Mouse (Mus musculus) CD4-positive helper T cell, adult 2 months (primary cell): ENCODE results near the gene Tmprss6.
A peak's percentile ranks its signal among the peaks of the same experiment; 100 is the strongest.

Source experiments
- DNase-seq: peaks from one replicate; pipeline ENCODE4 v3.0.0-alpha.2; 2012; ENCODE audit warnings: low read depth, missing footprints, low spot score

The Tmprss6 gene

DNA sequence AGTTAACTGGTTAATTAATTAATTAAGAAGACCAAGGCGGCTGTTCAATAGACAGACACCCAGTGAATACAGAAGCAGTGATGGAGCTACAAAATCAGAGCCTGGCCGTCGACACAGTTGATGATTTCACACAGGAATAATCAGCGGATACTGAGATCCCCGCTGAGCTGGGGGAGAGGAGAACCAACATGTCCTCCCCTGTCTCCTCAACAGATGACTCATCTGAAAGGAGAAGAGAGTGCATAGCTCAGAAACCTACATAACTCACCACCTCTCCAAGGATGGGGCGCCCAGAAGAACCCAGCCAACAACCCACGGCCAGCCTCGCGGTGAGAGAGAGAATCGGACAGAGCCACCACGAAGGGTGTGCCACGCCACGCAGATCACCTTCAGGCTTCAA lies 48.0 kb downstream of the Tmprss6 start:
- DNase-seq: no peak

DNA sequence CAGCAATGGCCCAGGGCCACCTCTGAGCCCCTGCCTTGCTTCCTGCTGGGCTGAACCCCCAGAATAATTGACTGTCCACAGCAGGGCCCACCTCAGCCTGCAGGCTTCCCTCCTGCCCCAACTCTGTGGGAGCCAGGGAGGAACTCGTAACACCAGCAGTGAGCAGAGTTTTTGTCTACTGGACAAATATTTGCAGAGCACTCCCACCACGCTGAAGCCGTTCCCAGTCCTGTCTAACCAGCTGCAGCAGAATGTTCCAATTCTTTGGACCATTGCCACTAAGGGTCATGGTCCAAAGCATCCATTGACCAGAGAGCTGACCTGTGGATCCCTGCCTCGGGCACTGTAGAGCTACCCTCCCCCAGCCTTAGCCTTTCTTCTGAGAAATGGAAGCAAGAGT lies 51.5 kb downstream of the Tmprss6 start:
- no peak for DNase-seq

GRCm38 (mm10) chr15:78414157-78414556 lies 54.3 kb downstream of the Tmprss6 start:
- no peak for DNase-seq

GRCm38 (mm10) chr15:78413719-78414117 lies 54.7 kb downstream of the Tmprss6 start:
- DNase-seq: no peak

GRCm38 (mm10) chr15:78413083-78413718 lies 55.2 kb downstream of the Tmprss6 start:
- no peak for DNase-seq

DNA sequence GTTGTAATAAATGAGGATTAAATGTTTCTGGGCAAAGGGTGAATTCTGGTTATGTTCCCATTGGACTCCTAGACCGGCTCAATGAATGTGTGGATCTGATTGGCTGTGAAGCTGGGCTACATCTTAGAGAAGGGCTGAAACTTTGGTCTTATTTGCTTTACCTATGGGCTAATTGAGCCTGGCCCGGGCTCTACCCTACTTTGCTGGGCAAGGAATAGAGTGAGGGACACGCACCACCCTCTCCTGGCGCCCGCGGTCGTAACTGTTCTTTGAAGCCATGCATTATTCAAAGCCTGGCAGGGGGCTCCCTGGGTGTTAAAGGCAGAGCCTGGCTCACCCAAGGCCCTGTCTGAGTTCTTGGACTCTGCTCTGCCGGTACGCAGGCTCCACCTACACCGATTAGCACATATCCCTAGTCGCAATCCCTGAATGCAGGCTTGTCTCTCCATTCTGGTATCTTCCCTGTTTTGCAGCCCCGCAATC lies 58.8 kb downstream of the Tmprss6 start:
- DNase-seq: no peak

- DNase-seq: peak; percentile 91
These were observed 62.0 kb downstream of the Tmprss6 start, which contains the start of gene Mpst for GRCm38 (mm10) chr15:78406293-78406934. Mpst (plus strand) TSS chr15:78406416.

DNA sequence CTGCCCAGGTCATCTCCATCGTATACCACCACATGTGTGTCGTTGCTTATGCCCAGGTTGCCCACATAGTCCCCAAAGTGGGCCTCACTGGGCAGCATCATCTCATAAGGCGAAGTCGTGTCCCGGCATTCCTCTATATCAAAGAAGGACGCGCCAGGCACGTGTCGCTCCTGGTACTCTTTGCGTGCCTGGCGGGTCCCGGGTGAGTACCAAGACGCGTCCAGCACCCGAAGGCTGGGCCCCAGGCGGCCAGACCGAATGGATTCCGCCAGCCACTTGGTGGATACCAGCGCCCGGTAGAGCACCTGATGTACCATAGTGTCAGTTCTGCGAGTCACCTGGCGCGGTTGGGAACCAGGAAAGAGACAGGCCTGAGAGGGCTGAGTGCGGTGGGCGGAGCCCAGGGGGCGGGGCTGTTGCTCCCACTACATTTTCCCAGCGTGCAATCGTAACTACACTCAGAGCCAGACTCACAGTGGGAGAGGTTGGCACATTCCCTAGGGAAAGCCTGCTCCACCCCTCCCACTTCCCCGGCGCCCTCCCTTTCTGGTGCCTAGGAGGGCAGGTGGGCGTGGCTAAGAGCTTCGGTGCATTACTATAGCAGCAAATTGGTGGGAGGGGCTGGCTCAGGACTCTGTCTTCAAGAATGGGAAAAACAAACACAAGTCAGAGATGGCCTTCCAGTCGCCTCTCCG lies 62.8 kb downstream of the Tmprss6 start, which contains the start of gene Tst:
Tst (minus strand) TSS at position 391 of the 695 bp plus-strand sequence.
- DNase-seq: peak; percentile 77

- no peak for DNase-seq
These were observed 63.3 kb downstream of the Tmprss6 start for GRCm38 (mm10) chr15:78405098-78405497.

GRCm38 (mm10) chr15:78403896-78404295 lies 64.5 kb downstream of the Tmprss6 start:
- DNase-seq: no peak

DNA sequence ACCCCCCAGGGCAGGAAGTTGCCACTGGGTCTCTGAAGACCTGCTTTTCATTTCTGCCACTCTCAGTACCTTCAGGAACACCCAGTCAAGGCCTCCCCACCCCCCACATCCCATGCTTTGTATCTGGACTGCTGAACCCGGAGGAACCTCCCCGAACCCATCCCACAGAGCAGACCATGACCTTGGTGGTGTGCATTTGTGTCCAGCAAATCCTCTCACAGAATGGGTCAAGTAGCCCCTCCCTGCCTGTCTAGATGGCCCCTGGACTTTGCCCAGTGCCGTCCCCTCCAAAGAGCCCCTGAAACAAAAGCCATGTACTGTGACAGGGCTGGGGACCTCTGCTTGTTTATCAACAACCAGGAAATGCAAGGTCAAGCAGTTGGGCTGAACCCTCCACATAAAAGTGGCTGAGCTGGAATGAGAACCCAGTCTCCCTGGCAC lies 65.1 kb downstream of the Tmprss6 start:
- no peak for DNase-seq

DNA sequence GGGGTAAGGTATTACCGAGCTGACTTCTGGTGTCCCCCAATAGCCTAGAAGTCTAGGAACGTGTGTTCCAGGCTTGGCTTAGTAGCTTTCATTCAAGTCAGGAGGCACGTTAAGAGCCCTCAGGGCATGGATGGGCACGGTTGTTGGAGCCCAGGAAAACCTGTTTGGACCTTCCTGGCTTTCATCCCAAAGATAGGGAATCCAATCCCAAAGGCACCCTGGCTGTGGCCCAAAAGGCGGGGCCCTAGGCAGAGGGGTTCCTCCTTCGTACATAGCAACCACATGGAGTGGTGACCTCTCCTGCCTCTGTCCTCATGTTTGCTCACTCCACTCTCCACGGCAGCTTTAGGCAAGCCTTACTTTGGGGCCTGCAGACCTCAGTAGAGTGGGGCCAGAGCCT lies 66.0 kb downstream of the Tmprss6 start:
- DNase-seq: no peak

GRCm38 (mm10) chr15:78401921-78402320 lies 66.5 kb downstream of the Tmprss6 start:
- DNase-seq: no peak

DNA sequence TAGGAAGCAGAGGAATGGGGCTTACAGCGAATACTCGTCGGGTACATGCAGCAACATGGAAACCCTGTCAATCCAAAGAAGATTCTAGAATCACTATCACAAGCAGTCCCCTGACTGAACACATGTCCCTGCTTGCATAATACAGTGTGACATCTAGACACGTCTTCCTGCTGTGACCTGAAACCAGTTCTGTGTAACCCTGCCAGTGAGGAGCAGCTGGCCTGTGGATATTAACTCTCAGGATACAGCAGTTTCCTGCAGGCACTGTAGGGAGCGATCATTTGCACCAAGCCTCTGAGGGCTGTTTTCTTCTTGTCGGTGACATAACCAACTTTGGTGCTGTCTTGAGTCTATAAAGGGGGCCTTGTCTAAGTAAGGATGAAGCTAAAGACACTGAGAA lies 67.1 kb downstream of the Tmprss6 start:
- no peak for DNase-seq

DNA sequence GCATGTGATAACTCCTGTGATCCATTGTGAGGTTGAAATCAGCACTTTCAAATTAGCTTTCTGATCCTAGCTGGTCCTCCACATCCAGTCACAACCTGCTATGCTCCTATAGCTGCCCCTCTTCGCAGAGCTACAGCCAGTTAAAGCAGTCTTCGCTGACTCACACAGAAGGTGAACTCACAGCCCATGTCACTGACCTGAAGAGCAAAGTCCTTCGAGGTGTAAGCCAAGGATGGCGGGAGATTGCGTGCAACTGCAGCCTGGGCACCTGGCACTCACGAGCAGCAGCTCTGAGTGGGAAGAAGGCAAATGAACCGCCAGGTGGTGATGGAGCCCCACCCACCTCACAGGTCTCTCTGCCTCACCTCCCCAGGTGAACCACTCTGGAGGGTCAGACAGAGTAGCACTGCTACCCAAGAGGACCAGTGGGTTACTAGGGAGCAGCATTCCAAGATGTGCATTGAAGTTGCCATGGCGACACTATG lies 72.9 kb downstream of the Tmprss6 start, which contains the start of gene Tex33:
Tex33 (minus strand) TSS at position 435 of the 485 bp plus-strand sequence.
- no peak for DNase-seq

DNA sequence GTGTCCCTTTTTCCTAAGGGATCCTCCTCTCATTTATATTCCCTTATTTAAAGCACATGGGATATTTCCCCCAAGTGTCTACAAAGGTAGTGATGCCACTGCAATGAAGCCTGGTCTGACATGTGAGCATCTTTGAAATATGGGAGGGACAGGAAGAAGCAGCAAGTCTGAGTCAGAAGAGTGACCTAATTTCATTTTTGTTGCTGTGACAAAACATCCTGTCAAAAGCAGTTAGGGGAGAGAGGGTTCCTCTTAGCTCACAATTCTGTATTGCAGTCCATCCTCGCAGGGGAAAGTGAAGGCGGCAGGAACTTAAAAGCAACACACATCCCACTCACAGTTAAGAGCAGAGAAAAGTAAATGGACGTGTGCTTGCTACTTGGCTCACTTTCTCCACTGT lies 77.6 kb downstream of the Tmprss6 start:
- DNase-seq: peak; percentile 50
